Mouse (Mus musculus) forebrain, embryonic 15.5 days (tissue): ENCODE data around the gene Vti1a. TPM values are rescaled to one million over a fixed set of nuclear protein-coding genes. Genes with fewer than 3 reads are reported as not detected.

Experiments used
- ATAC-seq: fragments of 200-750 bp; cut with Nextera tagmentation; replicated peaks from 2 replicates; pipeline ENCODE4 v1.8.0; 2017; ENCODE audit warnings: mild to moderate bottlenecking, moderate TSS enrichment, moderate library complexity
- H3K27ac ChIP-seq: fragments of 300-500 bp; sonication (generic); replicated peaks from 2 replicates; pipeline ENCODE4 v1.5.1; 2015; ENCODE audit warnings: mild to moderate bottlenecking, inconsistent platforms
- H3K27me3 ChIP-seq: fragments of 300-500 bp; sonication (generic); 2 replicates; pipeline ENCODE4 v1.6.1; 2015; ENCODE audit warnings: inconsistent platforms
- H3K36me3 ChIP-seq: fragments of 300-500 bp; sonication (generic); 2 replicates; pipeline ENCODE4 v1.6.1; 2015; ENCODE audit warnings: mild to moderate bottlenecking, inconsistent platforms
- H3K4me1 ChIP-seq: fragments of 300-500 bp; sonication (generic); 2 replicates; pipeline ENCODE4 v1.6.1; 2015; ENCODE audit warnings: inconsistent platforms
- H3K4me2 ChIP-seq: fragments of 300-500 bp; sonication (generic); replicated peaks from 2 replicates; pipeline ENCODE4 v1.6.1; 2015; ENCODE audit warnings: mild to moderate bottlenecking, inconsistent platforms
- H3K4me3 ChIP-seq: fragments of 300-500 bp; sonication (generic); 2 replicates; pipeline ENCODE4 v1.5.1; 2015; ENCODE audit warnings: mild to moderate bottlenecking, inconsistent platforms
- H3K9ac ChIP-seq: fragments of 300-500 bp; sonication (generic); replicated peaks from 2 replicates; pipeline ENCODE4 v1.6.1; 2015; ENCODE audit warnings: mild to moderate bottlenecking, inconsistent platforms
- H3K9me3 ChIP-seq: fragments of 300-500 bp; sonication (generic); 2 replicates; pipeline ENCODE4 v1.6.1; 2016; ENCODE audit warnings: inconsistent platforms
- WGBS: fragments of 180-500 bp; shearing (Covaris S2); methylation state at CpG from one replicate; pipeline ENCODE4 v1.1.7; 2015; ENCODE audit warnings: mixed read lengths; 5-methylcytosine and 5-hydroxymethylcytosine counted together
- polyA plus RNA-seq: library from polyadenylated mRNA; unstranded; fragments of >200 nt; fragmentation: Nextera tagmentation; extraction: Ambion mirVana; gene quantifications from 2 replicates; pipeline ENCODE4 v1.2.1, GENCODE M21; 2015

Vti1a gene
- polyA plus RNA-seq, 1 experiment from 2014 or later: 29.7 TPM

- no peak overlapping the region for H3K4me2 ChIP-seq
- H3K4me1 ChIP-seq: peaks cover 11% of the 10 kb centered on the region
- no peaks in the 10 kb centered on the region for H3K27me3 ChIP-seq
- H3K9ac ChIP-seq: no peak overlapping the region
- ATAC-seq: no peak
- whole genome bisulfite sequencing: 63% methylated on average over 5 of the region's 5 CpGs
- H3K9me3 ChIP-seq: no peaks in the 10 kb centered on the region
- H3K36me3 ChIP-seq: no peaks in the 10 kb centered on the region
- H3K27ac ChIP-seq: no peak overlapping the region
- H3K4me3 ChIP-seq: no peak overlapping the region
Observed at GRCm38 (mm10) chr19:55480526-55480925, 164.4 kb downstream of the Vti1a start.

DNA sequence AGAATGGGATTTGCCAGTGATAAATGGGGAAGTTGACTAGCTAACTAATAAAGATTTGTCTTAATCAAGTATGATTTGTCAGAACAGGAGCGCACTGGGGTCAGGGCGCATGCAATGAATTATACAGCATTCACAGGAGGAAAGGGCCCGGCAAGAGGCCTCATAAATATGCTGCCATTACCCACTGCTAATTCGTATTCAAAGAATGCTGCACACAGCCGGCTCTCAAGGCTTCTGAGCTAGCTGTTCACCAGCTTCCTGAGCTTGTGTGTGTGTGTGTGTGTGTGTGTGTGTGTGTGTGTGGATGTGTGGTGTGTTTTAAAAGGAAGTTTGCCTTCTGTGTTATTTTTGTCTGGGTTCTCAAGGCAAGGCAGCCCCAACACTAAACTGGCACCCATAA lies 165.2 kb downstream of the Vti1a start:
- H3K27ac ChIP-seq: peak overlapping the region; percentile 18; the same call in 1 of the 2 replicates
- ATAC-seq: peak; percentile 58

DNA sequence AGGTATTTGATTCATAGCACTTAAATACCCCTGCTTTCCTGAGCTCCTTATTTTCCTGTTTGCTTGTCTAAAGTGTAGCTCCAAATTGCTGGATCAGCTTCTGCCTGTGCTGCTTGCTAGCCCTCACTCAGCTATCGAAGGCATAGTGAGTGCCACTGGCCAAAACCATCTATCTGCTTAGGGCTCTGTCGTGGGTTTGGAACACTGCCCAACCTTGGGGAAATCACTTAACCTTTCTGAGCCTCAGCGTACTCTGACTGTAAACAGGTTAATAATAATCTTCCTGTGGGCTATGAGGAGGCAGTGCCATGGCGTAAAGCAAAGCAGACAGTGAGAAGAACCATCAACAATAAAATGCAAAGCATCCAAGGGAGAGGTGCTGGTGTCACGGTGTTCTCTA lies 167.4 kb downstream of the Vti1a start:
- H3K9ac ChIP-seq: no peak overlapping the region
- H3K4me3 ChIP-seq: no peak overlapping the region
- no peak overlapping the region for H3K27ac ChIP-seq
- H3K4me2 ChIP-seq: no peak overlapping the region
- no peaks in the 10 kb centered on the region for H3K9me3 ChIP-seq
- no peaks in the 10 kb centered on the region for H3K36me3 ChIP-seq
- H3K4me1 ChIP-seq: peaks cover 11% of the 10 kb centered on the region
- no peak for ATAC-seq
- WGBS: 58% methylated on average over 5 of the region's 5 CpGs
- no peaks in the 10 kb centered on the region for H3K27me3 ChIP-seq

More for the DNA sequence above, 165.2 kb downstream of the Vti1a start:
- H3K4me2 ChIP-seq: no peak overlapping the region
- no peak overlapping the region for H3K4me3 ChIP-seq
- H3K4me1 ChIP-seq: peaks cover 11% of the 10 kb centered on the region
- whole genome bisulfite sequencing: 16% methylated on average over 5 of the region's 5 CpGs
- no peaks in the 10 kb centered on the region for H3K9me3 ChIP-seq
- no peaks in the 10 kb centered on the region for H3K36me3 ChIP-seq
- H3K27me3 ChIP-seq: no peaks in the 10 kb centered on the region
- H3K9ac ChIP-seq: no peak overlapping the region

- Histone ChIP-seq H3K4me2 (no peak overlapping the region), H3K4me1 (peaks cover 11% of the 10 kb centered on the region), H3K36me3 (no peaks in the 10 kb centered on the region), H3K27me3 (no peaks in the 10 kb centered on the region), H3K9me3 (no peaks in the 10 kb centered on the region), H3K27ac (no peak overlapping the region), H3K9ac (no peak overlapping the region), H3K4me3 (no peak overlapping the region)
- ATAC-seq: no peak
- WGBS: 90% methylated on average over 6 of the region's 6 CpGs
Observed at GRCm38 (mm10) chr19:55484559-55484958, 168.5 kb downstream of the Vti1a start.

GRCm38 (mm10) chr19:55486473-55486872 lies 170.4 kb downstream of the Vti1a start:
- H3K9ac ChIP-seq: no peak overlapping the region
- no peaks in the 10 kb centered on the region for H3K9me3 ChIP-seq
- H3K27ac ChIP-seq: no peak overlapping the region
- no peak overlapping the region for H3K4me3 ChIP-seq
- no peaks in the 10 kb centered on the region for H3K36me3 ChIP-seq
- H3K4me1 ChIP-seq: peaks cover 12% of the 10 kb centered on the region
- ATAC-seq: no peak
- no peak overlapping the region for H3K4me2 ChIP-seq
- WGBS: 84% methylated on average over 4 of the region's 4 CpGs
- H3K27me3 ChIP-seq: no peaks in the 10 kb centered on the region

DNA sequence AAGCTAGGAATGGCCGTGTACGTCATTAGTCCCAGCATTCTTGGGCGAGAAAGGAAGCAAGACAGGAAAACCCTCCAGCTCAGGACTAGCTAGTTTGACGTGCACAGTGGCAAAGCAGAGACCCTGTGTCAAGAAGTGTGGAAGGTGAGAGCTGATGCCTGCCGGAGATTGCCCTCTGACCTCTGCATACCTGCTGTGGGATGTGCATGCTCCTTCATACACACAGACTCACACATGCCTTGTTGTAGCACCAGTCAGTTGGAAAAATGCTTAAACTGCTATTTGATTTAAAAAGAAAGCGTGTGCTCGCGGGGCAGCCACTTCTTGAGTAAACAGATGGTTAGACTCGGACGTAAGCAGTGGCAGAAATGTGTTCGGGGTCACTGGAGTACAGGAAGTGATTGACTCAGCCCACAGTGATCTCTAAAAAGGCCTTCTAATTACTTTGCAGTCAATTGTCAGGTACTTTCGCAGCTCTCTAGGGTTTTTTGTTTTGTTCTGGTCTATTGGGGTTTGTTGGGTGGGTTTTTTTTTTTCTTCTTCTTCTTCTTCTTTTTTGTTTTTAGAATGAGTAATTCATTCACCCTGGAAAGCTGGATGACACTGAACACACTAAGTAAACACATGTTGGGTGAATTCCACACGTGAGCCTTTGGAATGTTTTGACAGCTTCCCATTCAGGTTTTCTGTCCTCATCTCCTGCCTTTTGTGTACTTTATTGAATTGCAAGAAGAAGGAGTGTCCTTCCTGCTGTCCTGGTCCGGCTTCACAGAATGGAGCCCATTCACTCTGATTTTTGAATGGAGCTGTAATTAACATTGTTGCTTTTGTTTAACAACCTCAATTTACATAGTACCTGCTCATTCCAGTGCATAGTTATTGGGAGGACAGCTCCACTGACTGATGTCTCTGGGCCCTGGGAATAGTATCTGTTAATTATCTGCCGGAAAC lies 175.3 kb downstream of the Vti1a start:
- Histone ChIP-seq H3K4me2 (no peak overlapping the region), H3K27ac (no peak overlapping the region), H3K36me3 (no peaks in the 10 kb centered on the region), H3K4me1 (peaks cover 15% of the 10 kb centered on the region), H3K9ac (no peak overlapping the region), H3K4me3 (no peak overlapping the region), H3K9me3 (no peaks in the 10 kb centered on the region), H3K27me3 (no peaks in the 10 kb centered on the region)
- no peak for ATAC-seq
- WGBS: 16% methylated on average over 15 of the region's 15 CpGs

- peaks cover 11% of the 10 kb centered on the region for H3K4me1 ChIP-seq
- H3K27ac ChIP-seq: no peak overlapping the region
- H3K27me3 ChIP-seq: no peaks in the 10 kb centered on the region
- 69% methylated on average over 9 of the region's 9 CpGs for WGBS
- H3K4me2 ChIP-seq: no peak overlapping the region
- no peak for ATAC-seq
- no peak overlapping the region for H3K9ac ChIP-seq
- H3K36me3 ChIP-seq: no peaks in the 10 kb centered on the region
- H3K9me3 ChIP-seq: no peaks in the 10 kb centered on the region
- no peak overlapping the region for H3K4me3 ChIP-seq
Observed at GRCm38 (mm10) chr19:55496333-55496732, 180.2 kb downstream of the Vti1a start.

GRCm38 (mm10) chr19:55499179-55499863 lies 183.2 kb downstream of the Vti1a start:
- WGBS: 73% methylated on average over 18 of the region's 18 CpGs

GRCm38 (mm10) chr19:55501985-55502384 lies 185.9 kb downstream of the Vti1a start:
- ATAC-seq: no peak
- WGBS: 43% methylated on average over 4 of the region's 4 CpGs
- no peak overlapping the region for H3K4me2 ChIP-seq

More at GRCm38 (mm10) chr19:55499179-55499863, 183.2 kb downstream of the Vti1a start:
- ATAC-seq: no peak
- Histone ChIP-seq H3K27me3 (no peaks in the 10 kb centered on the region), H3K36me3 (no peaks in the 10 kb centered on the region), H3K4me3 (no peak overlapping the region), H3K4me1 (no peaks in the 10 kb centered on the region), H3K27ac (no peak overlapping the region), H3K9me3 (no peaks in the 10 kb centered on the region), H3K4me2 (no peak overlapping the region), H3K9ac (no peak overlapping the region)

GRCm38 (mm10) chr19:55503771-55504170 lies 187.7 kb downstream of the Vti1a start:
- WGBS: 79% methylated on average over 4 of the region's 4 CpGs
- H3K27ac ChIP-seq: no peak overlapping the region
- H3K9ac ChIP-seq: no peak overlapping the region
- H3K36me3 ChIP-seq: no peaks in the 10 kb centered on the region
- H3K4me3 ChIP-seq: no peak overlapping the region
- H3K9me3 ChIP-seq: no peaks in the 10 kb centered on the region
- ATAC-seq: no peak
- no peaks in the 10 kb centered on the region for H3K27me3 ChIP-seq
- no peaks in the 10 kb centered on the region for H3K4me1 ChIP-seq
- no peak overlapping the region for H3K4me2 ChIP-seq

More at GRCm38 (mm10) chr19:55501985-55502384, 185.9 kb downstream of the Vti1a start:
- H3K9ac ChIP-seq: no peak overlapping the region
- H3K27ac ChIP-seq: no peak overlapping the region
- no peaks in the 10 kb centered on the region for H3K36me3 ChIP-seq
- H3K9me3 ChIP-seq: no peaks in the 10 kb centered on the region
- H3K4me3 ChIP-seq: no peak overlapping the region
- H3K27me3 ChIP-seq: no peaks in the 10 kb centered on the region
- H3K4me1 ChIP-seq: no peaks in the 10 kb centered on the region

- no peaks in the 10 kb centered on the region for H3K27me3 ChIP-seq
- no peak overlapping the region for H3K4me2 ChIP-seq
- H3K9me3 ChIP-seq: no peaks in the 10 kb centered on the region
- H3K27ac ChIP-seq: no peak overlapping the region
- H3K4me3 ChIP-seq: no peak overlapping the region
- 78% methylated on average over 16 of the region's 16 CpGs for WGBS
- H3K4me1 ChIP-seq: no peaks in the 10 kb centered on the region
- ATAC-seq: no peak
- no peaks in the 10 kb centered on the region for H3K36me3 ChIP-seq
- H3K9ac ChIP-seq: no peak overlapping the region
Observed at GRCm38 (mm10) chr19:55507748-55508147, 191.7 kb downstream of the Vti1a start.

- Histone ChIP-seq H3K9me3 (no peaks in the 10 kb centered on the region), H3K27me3 (no peaks in the 10 kb centered on the region), H3K4me3 (no peak overlapping the region), H3K27ac (no peak overlapping the region), H3K4me2 (no peak overlapping the region), H3K9ac (no peak overlapping the region), H3K36me3 (no peaks in the 10 kb centered on the region), H3K4me1 (no peaks in the 10 kb centered on the region)
- 86% methylated on average over 4 of the region's 4 CpGs for WGBS
- no peak for ATAC-seq
Observed at GRCm38 (mm10) chr19:55508239-55508638, 192.1 kb downstream of the Vti1a start.
